Mouse (Mus musculus) lung, embryonic 14.5 days (tissue): Measurements from ENCODE around the gene Efemp2. TPM values are rescaled to one million over a fixed set of nuclear protein-coding genes. Genes with fewer than 3 reads are reported as not detected.

ENCODE experiments used
- ATAC-seq: fragments of 200-750 bp; cut with Nextera tagmentation; 2 replicates; pipeline ENCODE4 v1.8.0; 2017; ENCODE audit warnings: mild to moderate bottlenecking, moderate TSS enrichment, moderate library complexity; ENCODE audit not compliant: insufficient read depth
- DNase-seq: peaks from one replicate; pipeline ENCODE4 v3.0.0-alpha.2; 2015
- H3K27ac ChIP-seq: fragments of 300-500 bp; sonication (generic); 2 replicates; pipeline ENCODE4 v1.5.1; 2014; ENCODE audit warnings: low read depth, mild to moderate bottlenecking, moderate library complexity
- H3K27me3 ChIP-seq: fragments of 300-500 bp; sonication (generic); 2 replicates; pipeline ENCODE4 v1.6.1; 2014; ENCODE audit warnings: low read length, control low read depth; ENCODE audit not compliant: insufficient read depth
- H3K36me3 ChIP-seq: fragments of 300-500 bp; sonication (generic); 2 replicates; pipeline ENCODE4 v1.6.1; 2014; ENCODE audit warnings: control low read depth; ENCODE audit not compliant: insufficient read depth
- H3K4me1 ChIP-seq: fragments of 300-500 bp; sonication (generic); 2 replicates; pipeline ENCODE4 v1.6.1; 2014; ENCODE audit warnings: antibody characterized with exemption, control low read depth; ENCODE audit not compliant: insufficient read depth
- H3K4me2 ChIP-seq: fragments of 300-500 bp; sonication (generic); 2 replicates; pipeline ENCODE4 v1.6.1; 2014; ENCODE audit warnings: mild to moderate bottlenecking
- H3K4me3 ChIP-seq: fragments of 300-500 bp; sonication (generic); 2 replicates; pipeline ENCODE4 v1.5.1; 2014; ENCODE audit warnings: low read depth, low read length
- H3K9ac ChIP-seq: fragments of 300-500 bp; sonication (generic); 2 replicates; pipeline ENCODE4 v1.6.1; 2014
- H3K9me3 ChIP-seq: fragments of 300-500 bp; sonication (generic); 2 replicates; pipeline ENCODE4 v1.6.1; 2016; ENCODE audit warnings: low read depth, low read length, control low read depth
- CTCF ChIP-seq: IDR thresholded peaks from 2 replicates; pipeline ENCODE4 v1.5.1; 2016; ENCODE audit warnings: antibody characterized with exemption, low read depth
- WGBS: fragments of 180-500 bp; shearing (Covaris S2); extraction: QIAGEN DNeasy Blood & Tissue Kit; methylation state at CpG from one replicate; pipeline ENCODE4 v1.1.7; 2014; 5-methylcytosine and 5-hydroxymethylcytosine counted together
- polyA plus RNA-seq: library from polyadenylated mRNA; unstranded; fragments of >200 nt; fragmentation: Nextera tagmentation; extraction: Ambion mirVana; gene quantifications from 2 replicates; pipeline ENCODE4 v1.2.1, GENCODE M21; 2014

Efemp2 gene
- polyA plus RNA-seq, 1 experiment from 2014 or later = 192 TPM

DNA sequence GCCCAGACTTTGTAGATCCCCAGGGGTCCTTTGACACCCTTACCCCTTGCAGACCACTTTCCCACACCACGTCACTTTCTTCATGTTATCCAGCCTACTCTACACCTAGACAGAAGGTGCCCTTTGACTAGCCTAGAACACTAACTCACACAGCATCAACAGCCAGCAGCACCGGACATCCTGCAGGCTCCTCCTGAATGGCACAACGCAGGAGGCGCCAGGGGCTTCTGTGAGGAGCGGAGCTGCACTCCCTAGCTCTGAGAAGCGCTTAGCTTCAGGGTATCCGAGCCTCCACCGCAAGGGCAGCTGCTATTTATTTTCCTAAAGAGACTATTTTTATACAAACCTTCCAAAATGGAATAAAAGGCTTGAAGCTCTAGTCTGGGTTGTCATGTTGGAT, 18.2 kb upstream of the Efemp2 start:
- ATAC-seq (no peak), DNase-seq (peak; percentile 23)
- H3K9ac ChIP-seq = peak overlapping the region; percentile 78
- 0 out of 2 replicates have a peak, but pooled peaks cover 4% of the 10 kb centered on the region for H3K27me3 ChIP-seq
- peaks cover 4% of the 10 kb centered on the region for H3K4me1 ChIP-seq
- H3K4me3 ChIP-seq = peak overlapping the region; percentile 84
- H3K27ac ChIP-seq = peak overlapping the region; percentile 43; the same call in 1 of the 2 replicates
- H3K9me3 ChIP-seq = no peaks in the 10 kb centered on the region
- H3K4me2 ChIP-seq = peak overlapping the region; percentile 99
- no peak for TF ChIP-seq CTCF
- WGBS = 54% methylated on average over 8 of the region's 8 CpGs
- peaks cover 10% of the 10 kb centered on the region for H3K36me3 ChIP-seq

DNA sequence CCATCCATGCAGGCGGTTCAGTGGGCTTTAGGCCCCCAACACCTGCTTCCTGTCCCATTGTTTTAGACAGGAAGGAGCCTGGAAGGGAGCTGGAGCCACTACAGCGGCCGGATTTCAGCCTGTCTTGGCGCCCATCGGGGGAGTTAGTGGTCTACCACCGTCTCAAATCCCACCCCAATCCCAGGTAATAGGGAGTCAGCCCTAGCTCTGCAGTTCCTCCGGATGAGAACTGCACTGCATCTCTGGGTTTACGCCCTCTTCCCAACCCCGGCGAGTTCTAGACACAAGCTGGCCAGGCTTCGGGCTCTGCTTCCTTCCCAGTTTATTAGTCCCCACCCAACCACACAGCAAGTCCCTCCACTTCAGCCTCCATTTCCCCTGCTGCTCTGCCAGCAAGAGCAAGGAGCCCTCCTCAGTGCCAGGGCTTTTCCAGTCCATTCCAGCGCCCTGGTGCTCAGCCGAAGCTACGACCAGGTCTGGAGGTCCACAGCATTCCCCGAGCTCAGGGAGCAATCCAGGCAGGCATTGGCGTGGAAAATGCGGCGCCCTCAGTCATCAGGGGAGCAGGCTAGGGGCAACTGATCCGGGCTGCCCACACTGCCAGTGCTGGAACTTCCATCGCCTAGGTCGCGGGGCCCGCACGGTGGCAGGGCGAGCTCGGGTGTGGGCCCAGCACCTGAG, 17.4 kb upstream of the Efemp2 start:
- Histone ChIP-seq H3K9me3 (no peaks in the 10 kb centered on the region), H3K4me3 (peak overlapping the region; percentile 84), H3K36me3 (peaks cover 10% of the 10 kb centered on the region), H3K27ac (peak overlapping the region; percentile 90), H3K9ac (peak overlapping the region; percentile 78), H3K4me2 (peak overlapping the region; percentile 99), H3K4me1 (peaks cover 8% of the 10 kb centered on the region), H3K27me3 (no peaks in the 10 kb centered on the region)
- peak; percentile 62 for DNase-seq
- no peak for TF ChIP-seq CTCF
- no peak for ATAC-seq
- WGBS = 2% methylated on average over 26 of the region's 26 CpGs

DNA sequence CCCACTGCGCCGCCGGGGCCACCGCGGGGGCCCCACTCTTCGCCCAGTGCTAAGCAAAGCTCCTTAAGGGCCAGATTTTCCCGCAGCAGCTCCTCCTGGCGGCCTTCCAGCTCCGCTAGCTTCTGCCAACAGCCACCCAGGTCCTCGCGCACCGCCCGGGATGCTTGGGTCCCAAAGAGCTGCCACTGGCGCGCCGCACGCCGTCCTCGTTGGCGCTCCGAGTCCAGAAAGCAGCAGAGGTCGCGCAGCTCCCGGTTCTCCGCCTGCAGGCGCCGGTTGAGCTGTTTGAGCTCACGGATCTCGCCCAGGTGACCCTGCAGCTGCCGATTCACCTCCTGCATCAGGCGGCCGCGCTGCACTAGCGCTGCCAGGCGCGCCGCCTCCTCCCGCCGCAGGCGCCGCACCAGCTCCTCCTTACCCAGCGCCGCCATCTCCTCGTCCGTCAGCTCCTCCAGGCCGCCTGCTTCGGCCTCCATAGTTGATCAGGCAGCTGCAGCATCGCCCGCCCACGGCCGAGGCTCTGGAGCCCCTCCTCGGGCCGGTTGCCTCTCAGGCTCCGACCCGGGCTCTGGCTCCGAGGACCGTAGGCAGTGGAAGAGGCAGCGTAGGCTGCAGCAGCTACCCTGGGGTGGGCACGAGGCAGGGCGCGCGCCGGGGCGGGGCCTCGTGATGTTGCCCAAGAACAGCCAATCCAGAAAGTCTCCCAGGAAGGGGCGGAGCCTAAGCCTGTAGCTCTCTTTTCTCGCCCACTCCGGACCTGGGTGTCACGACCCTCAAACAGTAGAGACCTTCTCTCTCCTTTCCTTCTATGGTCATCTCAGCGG, 16.6 kb upstream of the Efemp2 start:
- Histone ChIP-seq H3K4me1 (peaks cover 10% of the 10 kb centered on the region), H3K9me3 (no peaks in the 10 kb centered on the region), H3K36me3 (peaks cover 14% of the 10 kb centered on the region), H3K4me3 (peak overlapping the region; percentile 84), H3K9ac (peak overlapping the region; percentile 78), H3K27me3 (no peaks in the 10 kb centered on the region), H3K27ac (peak overlapping the region; percentile 90), H3K4me2 (peak overlapping the region; percentile 99)
- peak; percentile 96 for DNase-seq
- ATAC-seq = peak; percentile 89
- under 1% methylated on average over 70 of the region's 70 CpGs for WGBS
- TF ChIP-seq CTCF = no peak; the same call in 1 of the 2 replicates

DNA sequence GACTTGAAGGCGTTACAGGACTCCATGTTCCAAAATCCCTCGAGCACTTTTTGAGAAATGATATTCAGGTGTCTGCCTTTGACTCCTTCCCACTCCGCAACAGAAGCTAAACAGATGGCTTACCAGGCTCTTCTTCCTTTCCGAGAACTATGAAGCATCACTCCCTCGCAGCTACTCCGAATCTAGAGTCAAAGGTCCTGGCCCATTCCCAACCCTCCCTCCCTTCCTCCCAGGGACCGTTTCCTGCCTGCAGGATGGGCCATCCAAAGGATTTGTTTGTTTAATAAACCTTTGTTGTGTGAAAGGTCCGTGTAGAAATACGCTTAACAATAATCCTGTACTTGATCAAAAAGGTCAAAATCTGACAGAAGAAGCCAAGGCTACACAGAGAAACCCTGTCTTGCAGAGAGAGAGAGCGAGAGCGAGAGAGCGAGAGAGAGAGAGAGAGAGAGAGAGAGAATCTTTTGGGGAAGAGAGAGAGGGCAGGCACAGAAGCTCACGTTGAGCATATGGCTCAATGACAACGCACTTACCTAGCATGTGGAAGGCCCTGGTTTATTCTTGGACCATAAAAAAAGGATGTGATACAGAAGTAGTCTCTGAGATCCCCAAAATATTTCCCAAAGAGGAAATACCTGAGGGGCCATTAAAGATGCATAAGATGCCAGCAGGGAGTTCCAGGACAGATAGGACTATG, 15.9 kb upstream of the Efemp2 start, which contains the start of gene Ccdc85b:
Gene Ccdc85b (minus strand): TSS at position 149 of the 697 bp plus-strand sequence.
- DNase-seq (no peak), ATAC-seq (no peak)
- Histone ChIP-seq H3K9me3 (no peaks in the 10 kb centered on the region), H3K4me2 (peak within 1 kb of the TSS; percentile 99), H3K4me1 (peaks cover 10% of the 10 kb centered on the region), H3K9ac (peak within 1 kb of the TSS; percentile 78), H3K4me3 (peak within 1 kb of the TSS; percentile 84), H3K27ac (peak within 1 kb of the TSS; percentile 90), H3K36me3 (peaks cover 21% of the 10 kb centered on the region), H3K27me3 (no peaks in the 10 kb centered on the region)
- 12% methylated on average over 14 of the region's 14 CpGs for WGBS
- no peak for TF ChIP-seq CTCF

DNA sequence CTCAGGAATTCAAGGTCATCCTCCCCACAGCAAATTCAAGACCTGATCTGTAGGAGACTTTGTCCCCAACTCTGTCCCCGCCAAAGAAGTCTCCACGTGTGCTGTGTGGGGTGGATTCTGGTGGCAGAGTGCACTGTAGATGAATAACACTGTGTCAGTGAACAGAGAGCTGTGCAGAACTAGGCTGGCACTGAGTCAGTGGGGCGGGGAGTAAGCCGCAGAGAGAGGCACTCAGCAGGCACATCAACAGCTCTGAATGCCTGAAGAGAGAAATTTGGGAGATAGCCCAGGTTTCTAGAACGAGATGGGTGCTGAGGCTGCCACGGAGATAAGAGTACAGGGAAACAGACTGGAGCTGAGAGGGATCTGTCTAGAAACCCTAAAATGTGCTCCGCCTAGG, 14.7 kb upstream of the Efemp2 start:
- H3K4me1 ChIP-seq = peaks cover 10% of the 10 kb centered on the region
- no peak for DNase-seq
- no peak for TF ChIP-seq CTCF
- no peak overlapping the region for H3K4me2 ChIP-seq
- no peaks in the 10 kb centered on the region for H3K27me3 ChIP-seq
- ATAC-seq = no peak
- no peak overlapping the region for H3K27ac ChIP-seq
- no peak overlapping the region for H3K9ac ChIP-seq
- H3K9me3 ChIP-seq = no peaks in the 10 kb centered on the region
- peaks cover 25% of the 10 kb centered on the region for H3K36me3 ChIP-seq
- no peak overlapping the region for H3K4me3 ChIP-seq
- WGBS = 67% methylated on average over 7 of the region's 7 CpGs

DNA sequence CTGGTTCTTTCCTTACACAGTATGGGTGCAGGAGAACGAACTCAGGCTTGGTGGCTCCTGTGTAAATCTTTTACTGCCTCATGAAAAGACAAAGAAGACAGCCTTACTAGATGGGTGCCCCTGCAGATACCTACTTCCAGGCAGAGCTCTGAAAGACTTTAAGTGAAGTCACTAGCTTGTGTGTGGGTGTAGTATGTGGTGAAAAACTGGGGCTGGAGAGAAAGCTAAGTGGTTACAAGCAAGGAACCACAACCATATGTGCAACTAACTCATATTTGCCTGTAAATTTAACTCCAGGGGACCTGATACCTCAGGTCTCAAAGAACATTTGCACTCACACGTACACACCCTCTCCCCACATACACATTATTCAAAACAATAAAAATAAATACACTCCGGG, 13.9 kb upstream of the Efemp2 start:
- whole genome bisulfite sequencing = 24% methylated on average over 3 of the region's 3 CpGs
- Histone ChIP-seq H3K27ac (0 out of 2 replicates have a peak overlapping the region, but pooled peaks have one; percentile 10), H3K9me3 (no peaks in the 10 kb centered on the region), H3K27me3 (no peaks in the 10 kb centered on the region), H3K4me1 (peaks cover 10% of the 10 kb centered on the region), H3K36me3 (peaks cover 30% of the 10 kb centered on the region), H3K4me3 (peak overlapping the region; percentile 57), H3K4me2 (peak overlapping the region; percentile 82), H3K9ac (peak overlapping the region; percentile 62)
- ATAC-seq (no peak), DNase-seq (no peak)
- no peak for TF ChIP-seq CTCF
